Mouse (Mus musculus) testis, adult 2 months (tissue): ENCODE results near the gene Tmed4. TPM values are rescaled to one million over a fixed set of nuclear protein-coding genes. Genes with fewer than 3 reads are reported as not detected.
"Not testable (repeated sequence)": the region's sequence is repeated elsewhere in the genome, so short reads cannot be mapped to it uniquely, and the experiment has no call there.

ENCODE experiments used
- H3K27ac ChIP-seq: fragments of 200-500 bp; 2 replicates; pipeline ENCODE4 v1.5.1; 2012; ENCODE audit warnings: low read depth, low read length; ENCODE audit not compliant: control insufficient read depth, insufficient read depth
- H3K27me3 ChIP-seq: fragments of 200-500 bp; 2 replicates; pipeline ENCODE4 v1.6.1; 2012; ENCODE audit warnings: mild to moderate bottlenecking, low read length, moderate library complexity; ENCODE audit not compliant: control insufficient read depth, insufficient read depth
- H3K36me3 ChIP-seq: fragments of 200-500 bp; 2 replicates; pipeline ENCODE4 v1.6.1; 2012; ENCODE audit warnings: mild to moderate bottlenecking, low read length; ENCODE audit not compliant: control insufficient read depth, insufficient read depth
- H3K4me1 ChIP-seq: fragments of 200-500 bp; 2 replicates; pipeline ENCODE4 v1.6.1; 2012; ENCODE audit warnings: low read length; ENCODE audit not compliant: control insufficient read depth, insufficient read depth
- H3K4me3 ChIP-seq: fragments of 200-500 bp; 2 replicates; pipeline ENCODE4 v1.5.1; 2012; ENCODE audit warnings: low read depth, mild to moderate bottlenecking, low read length, moderate library complexity, mixed read lengths; ENCODE audit not compliant: control insufficient read depth
- CTCF ChIP-seq: fragments of 200-500 bp; IDR thresholded peaks from 2 replicates; pipeline ENCODE4 v1.5.1; 2012; ENCODE audit warnings: low read depth, mild to moderate bottlenecking, inconsistent platforms, low read length, moderate library complexity; ENCODE audit not compliant: control insufficient read depth, insufficient read depth, insufficient replicate concordance
- POLR2A ChIP-seq: fragments of 200-500 bp; IDR thresholded peaks from 2 replicates; pipeline ENCODE4 v1.6.1; 2012; ENCODE audit warnings: low read depth, mild to moderate bottlenecking, inconsistent platforms, low read length, moderate library complexity; ENCODE audit not compliant: control insufficient read depth
- polyA plus RNA-seq: library from polyadenylated mRNA; depleted of rRNA; stranded (reverse); fragments of >200 nt; gene quantifications from 2 replicates; pipeline ENCODE4 v1.2.3, GENCODE M21; 2012

Gene Tmed4
- polyA plus RNA-seq, 1 experiment, result 102 TPM

- peaks cover 5% of the 10 kb centered on the region for H3K4me1 ChIP-seq
- TF ChIP-seq POLR2A, result peak; percentile 97
- no peak for TF ChIP-seq CTCF
- peak within 1 kb of the TSS; percentile 100 for H3K4me3 ChIP-seq
- no peaks in the 10 kb centered on the region for H3K27me3 ChIP-seq
- H3K36me3 ChIP-seq, result peaks cover 4% of the 10 kb centered on the region
- H3K27ac ChIP-seq, result peak within 1 kb of the TSS; percentile 86
Observed at GRCm38 (mm10) chr11:6267320-6268254, 7.1 kb downstream of the Tmed4 start, which contains the start of gene Ddx56. Gene Ddx56 (minus strand): TSS chr11:6267772.

GRCm38 (mm10) chr11:6266621-6267020 lies 8.0 kb downstream of the Tmed4 start:
- H3K4me1 ChIP-seq, result peaks cover 5% of the 10 kb centered on the region
- H3K27ac ChIP-seq, result no peak overlapping the region
- TF ChIP-seq POLR2A (no peak), CTCF (no peak)
- H3K4me3 ChIP-seq, result peak overlapping the region; percentile 100
- no peaks in the 10 kb centered on the region for H3K27me3 ChIP-seq
- H3K36me3 ChIP-seq, result peaks cover 4% of the 10 kb centered on the region

GRCm38 (mm10) chr11:6261434-6262082 lies 13.1 kb downstream of the Tmed4 start:
- no peaks in the 10 kb centered on the region for H3K27me3 ChIP-seq
- H3K36me3 ChIP-seq, result peaks cover 4% of the 10 kb centered on the region
- H3K4me1 ChIP-seq, result peaks cover under 1% of the 10 kb centered on the region
- H3K4me3 ChIP-seq, result no peak overlapping the region
- no peak overlapping the region for H3K27ac ChIP-seq
- TF ChIP-seq POLR2A (no peak), CTCF (peak; percentile 93; the same call in 1 of the 2 replicates)

GRCm38 (mm10) chr11:6259413-6259812 lies 15.3 kb downstream of the Tmed4 start:
- Histone ChIP-seq H3K4me3 (no peak overlapping the region), H3K27ac (no peak overlapping the region), H3K4me1 (no peaks in the 10 kb centered on the region), H3K27me3 (no peaks in the 10 kb centered on the region), H3K36me3 (peaks cover 1% of the 10 kb centered on the region; the same call in 1 of the 2 replicates)
- TF ChIP-seq CTCF, result no peak
- TF ChIP-seq POLR2A, result no peak

GRCm38 (mm10) chr11:6256490-6257072 lies 18.1 kb downstream of the Tmed4 start:
- no peaks in the 10 kb centered on the region for H3K4me1 ChIP-seq
- H3K4me3 ChIP-seq, result no peak overlapping the region
- no peak overlapping the region for H3K27ac ChIP-seq
- TF ChIP-seq POLR2A, result no peak
- no peak for TF ChIP-seq CTCF
- no peaks in the 10 kb centered on the region for H3K36me3 ChIP-seq
- no peaks in the 10 kb centered on the region for H3K27me3 ChIP-seq

GRCm38 (mm10) chr11:6254602-6255001 lies 20.1 kb downstream of the Tmed4 start:
- not testable (repeated sequence) for H3K4me3 ChIP-seq

GRCm38 (mm10) chr11:6252824-6253223 lies 21.8 kb downstream of the Tmed4 start:
- no peak overlapping the region for H3K27ac ChIP-seq
- no peaks in the 10 kb centered on the region for H3K4me1 ChIP-seq
- TF ChIP-seq CTCF (no peak), POLR2A (no peak)
- no peaks in the 10 kb centered on the region for H3K36me3 ChIP-seq
- H3K4me3 ChIP-seq, result no peak overlapping the region
- H3K27me3 ChIP-seq, result no peaks in the 10 kb centered on the region

More at GRCm38 (mm10) chr11:6254602-6255001, 20.1 kb downstream of the Tmed4 start:
- H3K27ac ChIP-seq, H3K4me1 ChIP-seq, H3K27me3 ChIP-seq, H3K36me3 ChIP-seq: not testable (repeated sequence)
